Mouse (Mus musculus) brain, embryonic 14.5 days (tissue): ENCODE measurements around the gene Arid2. TPM values are rescaled to one million over a fixed set of nuclear protein-coding genes. Genes with fewer than 3 reads are reported as not detected.
"Not testable (repeated sequence)": the region's sequence is repeated elsewhere in the genome, so short reads cannot be mapped to it uniquely, and the experiment has no call there.

Experiments used
- DNase-seq: peaks from one replicate; pipeline ENCODE4 v3.0.0-alpha.2; 2011; ENCODE audit warnings: low read depth
- CTCF ChIP-seq: fragments of 200-500 bp; IDR thresholded peaks from 2 replicates; pipeline ENCODE4 v1.5.1; 2012; ENCODE audit warnings: inconsistent platforms, mild to moderate bottlenecking, moderate library complexity, borderline replicate concordance; ENCODE audit not compliant: insufficient read depth, insufficient read length; ENCODE audit errors: extremely low read depth
- POLR2A ChIP-seq: fragments of 200-500 bp; IDR thresholded peaks from 2 replicates; pipeline ENCODE4 v1.6.1; 2012; ENCODE audit warnings: mild to moderate bottlenecking, inconsistent platforms, borderline replicate concordance; ENCODE audit not compliant: poor library complexity, insufficient read depth, insufficient read length, severe bottlenecking; ENCODE audit errors: extremely low read depth
- polyA plus RNA-seq: library from polyadenylated mRNA; depleted of rRNA; stranded (reverse); fragments of >200 nt; gene quantifications from 2 replicates; pipeline ENCODE4 v1.2.3, GENCODE M21; 2012; rRNA removed

The Arid2 gene
- polyA plus RNA-seq, 1 experiment: 44.2 TPM

- no peak for TF ChIP-seq POLR2A
- no peak for TF ChIP-seq CTCF
- no peak for DNase-seq
These were observed 111.0 kb downstream of the Arid2 start for GRCm38 (mm10) chr15:96398333-96398732.

DNA sequence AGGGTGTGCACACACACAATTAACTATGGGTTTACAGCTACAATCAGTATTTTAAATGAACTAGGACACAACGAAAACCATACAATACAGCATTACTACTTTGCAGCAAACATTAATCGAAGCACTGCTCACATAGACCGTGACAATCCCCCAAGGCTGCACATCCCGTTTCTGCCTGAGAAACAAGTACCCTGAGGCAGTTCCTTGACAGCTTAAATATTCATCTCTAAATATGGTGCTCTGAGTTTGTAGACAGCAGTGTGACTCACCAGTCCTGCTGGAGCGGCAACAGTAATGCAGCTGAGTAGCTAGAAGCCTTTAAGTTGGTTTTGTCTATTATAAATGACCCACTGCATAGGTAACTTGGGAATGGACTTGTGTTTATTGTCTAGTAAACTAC is 118.2 kb downstream of the Arid2 start:
- no peak for TF ChIP-seq POLR2A
- no peak for TF ChIP-seq CTCF
- DNase-seq: peak; percentile 17

DNA sequence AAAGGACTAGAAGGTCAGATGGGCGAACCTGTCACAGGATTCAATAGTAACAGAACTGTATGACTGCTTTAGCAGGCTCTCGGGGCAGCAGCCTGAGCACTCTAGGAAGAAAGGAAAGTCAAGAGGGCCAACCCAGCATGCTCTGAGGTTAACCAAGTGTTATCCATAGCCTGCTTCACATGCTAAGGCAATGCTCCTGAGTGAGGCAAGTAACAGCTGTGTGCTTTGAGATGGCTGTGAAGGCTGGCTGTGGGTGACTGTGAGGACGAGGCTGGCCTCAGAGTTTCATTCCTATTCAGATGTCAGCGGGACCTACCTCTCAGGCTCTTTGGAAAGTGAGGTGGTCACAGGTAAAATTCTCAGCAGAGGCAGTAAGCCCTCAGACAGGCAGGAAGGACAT is 118.9 kb downstream of the Arid2 start:
- TF ChIP-seq POLR2A (no peak), CTCF (no peak)
- DNase-seq: no peak

DNA sequence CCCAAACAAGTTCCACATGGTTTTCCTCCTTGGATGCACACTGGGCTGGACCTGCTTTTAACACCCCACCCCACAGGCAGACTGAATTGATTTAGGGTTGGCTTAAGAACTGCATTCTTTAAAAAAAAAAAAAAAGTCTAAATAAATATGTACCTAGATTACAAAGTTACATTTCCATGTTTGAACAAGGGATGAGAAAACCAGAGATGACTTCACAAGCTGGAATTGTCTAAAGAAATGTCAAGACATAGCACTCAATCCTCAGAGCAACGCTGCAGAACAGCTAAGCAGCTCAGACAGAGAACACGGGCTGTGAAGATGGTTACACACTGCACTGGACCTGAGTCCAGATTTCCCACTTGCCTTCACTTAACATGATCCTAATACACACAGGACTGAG is 119.8 kb downstream of the Arid2 start:
- TF ChIP-seq CTCF: no peak
- no peak for TF ChIP-seq POLR2A

DNA sequence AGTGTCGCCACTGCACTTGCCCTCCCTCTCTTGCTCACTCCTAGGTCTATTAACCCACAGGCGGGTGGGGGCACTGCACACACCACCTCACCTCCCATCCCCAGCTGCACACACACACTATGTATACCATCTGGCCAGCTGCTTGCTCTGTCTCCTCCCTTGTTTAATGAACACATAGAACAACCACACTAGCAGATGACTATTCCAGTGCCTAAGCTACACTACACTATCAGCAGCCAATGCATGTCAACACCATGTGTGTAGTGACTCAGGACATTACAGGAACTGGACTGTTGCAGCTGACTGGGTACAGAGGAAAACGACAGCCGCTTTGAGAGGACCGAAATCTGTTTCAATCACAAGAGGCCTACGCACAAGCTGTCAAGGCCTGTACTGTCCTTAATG is 121.4 kb downstream of the Arid2 start:
- DNase-seq: no peak
- TF ChIP-seq POLR2A (no peak), CTCF (no peak)

More for the DNA sequence above, 119.8 kb downstream of the Arid2 start:
- DNase-seq: no peak

GRCm38 (mm10) chr15:96418161-96418560 is 130.8 kb downstream of the Arid2 start:
- DNase-seq: no peak
- TF ChIP-seq POLR2A (no peak), CTCF (no peak)

DNA sequence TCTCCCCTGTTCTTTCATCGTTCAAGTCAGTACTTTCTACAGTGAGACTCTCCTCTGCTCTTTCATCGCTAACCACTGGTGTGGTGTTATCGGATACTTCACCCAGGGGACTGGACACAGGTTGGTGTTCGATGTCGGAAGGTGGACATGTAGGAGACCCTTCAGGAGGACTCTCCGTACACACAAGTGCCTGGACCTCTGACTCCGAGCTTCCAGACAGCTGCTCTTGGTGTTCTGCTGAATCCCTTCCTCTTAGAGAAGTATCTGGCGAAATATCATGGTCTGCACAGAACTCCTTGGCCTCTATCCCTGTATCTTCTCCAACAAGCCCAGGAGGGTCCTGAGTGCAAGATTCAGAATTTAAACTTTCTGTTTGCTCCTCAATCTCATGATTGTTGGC is 132.6 kb downstream of the Arid2 start:
- no peak for TF ChIP-seq CTCF
- no peak for TF ChIP-seq POLR2A
- DNase-seq: no peak

DNA sequence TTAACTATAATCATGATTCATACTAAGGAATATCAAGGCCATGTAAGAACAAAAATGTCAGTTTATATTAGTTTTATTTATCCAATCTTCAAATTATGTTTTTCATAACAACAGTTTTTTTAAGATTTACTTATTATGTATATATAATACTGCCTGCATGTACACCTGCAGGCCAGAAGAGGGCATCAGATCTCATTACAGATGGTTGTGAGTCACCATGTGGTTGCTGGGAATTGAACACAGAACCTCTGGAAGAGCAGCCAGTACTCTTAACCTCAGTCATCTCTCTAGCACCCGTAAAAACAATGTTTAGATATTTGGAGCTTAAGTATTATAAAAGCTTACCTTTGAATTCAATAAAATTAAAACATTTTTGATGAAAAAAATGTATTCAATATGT is 146.9 kb downstream of the Arid2 start:
- no peak for TF ChIP-seq POLR2A
- no peak for TF ChIP-seq CTCF
- DNase-seq: no peak

DNA sequence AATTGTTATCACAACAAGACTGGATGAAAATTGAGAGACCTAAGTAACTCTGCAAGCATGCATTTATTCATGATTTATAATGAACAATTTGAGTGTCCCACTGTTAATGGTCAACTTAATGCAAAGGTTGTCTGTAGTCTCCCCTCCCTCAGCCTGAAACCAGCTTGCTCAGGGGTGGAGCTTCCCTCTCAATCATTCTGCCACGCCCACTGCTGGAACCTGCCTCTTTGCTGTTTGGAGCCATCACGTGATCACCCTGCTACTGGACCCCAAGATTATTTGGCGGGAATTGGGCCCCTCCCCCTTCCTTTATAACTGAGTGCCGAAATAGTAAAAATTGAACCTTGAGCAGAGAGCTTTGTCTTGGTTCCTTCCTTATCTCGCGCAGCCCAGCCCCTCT is 154.2 kb downstream of the Arid2 start:
- not testable (repeated sequence) for DNase-seq

- DNase-seq: peak; percentile 5
- TF ChIP-seq CTCF (no peak), POLR2A (no peak)
These were observed 159.5 kb downstream of the Arid2 start for GRCm38 (mm10) chr15:96446785-96447184.

DNA sequence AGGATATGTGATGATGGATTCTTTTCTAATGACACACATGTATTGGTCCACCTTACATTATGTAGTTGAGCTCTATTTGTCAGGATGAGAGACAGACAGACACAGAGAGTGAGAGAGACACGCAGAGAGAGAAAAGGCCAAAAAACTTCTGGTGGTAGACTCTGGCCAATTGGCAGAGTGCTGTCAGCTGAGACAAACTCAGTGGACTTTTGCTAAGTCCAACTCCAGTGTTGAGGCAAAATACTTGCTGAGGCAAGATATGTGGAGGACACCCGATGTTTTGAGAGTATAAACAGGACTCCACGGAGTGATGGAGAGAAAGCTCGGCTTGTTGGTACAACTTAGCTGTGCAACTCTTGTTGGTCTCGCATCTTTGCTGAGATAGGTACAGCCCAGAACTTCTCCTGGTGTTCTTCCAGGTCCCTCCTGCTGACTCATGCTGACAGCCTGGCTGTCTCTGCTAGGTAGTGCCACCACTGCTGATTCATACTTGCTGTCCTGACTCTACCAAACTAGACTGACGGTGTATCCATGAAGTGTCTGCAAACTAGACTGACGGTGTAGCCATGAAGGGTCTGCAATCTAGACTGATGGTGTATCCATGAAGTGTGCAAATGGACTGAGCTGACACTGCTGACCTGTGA is 161.5 kb downstream of the Arid2 start:
- no peak for TF ChIP-seq CTCF
- TF ChIP-seq POLR2A: no peak
- no peak for DNase-seq

DNA sequence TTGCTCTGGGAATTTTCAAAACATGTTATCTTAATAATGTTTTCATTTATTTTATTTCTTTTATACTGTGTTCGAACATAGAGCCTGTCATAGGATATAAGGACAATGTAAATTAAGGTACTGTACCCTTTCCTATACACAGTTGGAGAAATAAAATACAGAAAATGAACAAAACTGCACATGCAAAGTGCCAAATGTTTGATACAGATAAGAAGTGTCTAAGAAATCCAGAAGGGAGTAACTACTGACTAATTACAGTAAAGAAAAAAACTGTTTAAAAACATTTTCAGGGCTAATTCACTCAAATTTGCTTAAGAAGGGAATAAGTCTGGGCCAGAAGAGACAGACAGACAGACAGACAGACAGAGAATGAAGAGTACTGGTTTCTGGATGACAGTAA is 166.0 kb downstream of the Arid2 start:
- DNase-seq: no peak
- TF ChIP-seq POLR2A: no peak
- no peak for TF ChIP-seq CTCF

Other genes starting within 250 kb of the Arid2 start
- 28.1 and 34.9 TPM in 2 replicates for gene Scaf11, start 173.3 kb downstream of the Arid2 start, polyA plus RNA-seq